Mouse (Mus musculus) hindbrain, embryonic 16.5 days (tissue): Measurements from ENCODE around the gene Reg1. TPM values are rescaled to one million over a fixed set of nuclear protein-coding genes. Genes with fewer than 3 reads are reported as not detected.

Source experiments
- ATAC-seq: fragments of 200-750 bp; cut with Nextera tagmentation; 2 replicates; pipeline ENCODE4 v1.8.0; 2017; ENCODE audit warnings: moderate TSS enrichment, moderate library complexity
- H3K27ac ChIP-seq: fragments of 300-500 bp; sonication (generic); 2 replicates; pipeline ENCODE4 v1.5.1; 2014; ENCODE audit warnings: low read depth, mild to moderate bottlenecking, control low read depth, low read length, moderate library complexity
- H3K27me3 ChIP-seq: fragments of 300-500 bp; sonication (generic); replicated peaks from 2 replicates; pipeline ENCODE4 v1.6.1; 2014; ENCODE audit warnings: low read length; ENCODE audit not compliant: control insufficient read depth, insufficient read depth
- H3K36me3 ChIP-seq: fragments of 300-500 bp; sonication (generic); 2 replicates; pipeline ENCODE4 v1.6.1; 2014; ENCODE audit warnings: mild to moderate bottlenecking, low read length, moderate library complexity, mixed read lengths; ENCODE audit not compliant: control insufficient read depth, insufficient read depth
- H3K4me1 ChIP-seq: fragments of 300-500 bp; sonication (generic); 2 replicates; pipeline ENCODE4 v1.6.1; 2014; ENCODE audit warnings: low read depth, low read length; ENCODE audit not compliant: control insufficient read depth, insufficient read depth
- H3K4me2 ChIP-seq: fragments of 300-500 bp; sonication (generic); 2 replicates; pipeline ENCODE4 v1.6.1; 2014; ENCODE audit warnings: mild to moderate bottlenecking, low read length, control low read depth, moderate library complexity
- H3K4me3 ChIP-seq: fragments of 300-500 bp; sonication (generic); 2 replicates; pipeline ENCODE4 v1.5.1; 2014; ENCODE audit warnings: mild to moderate bottlenecking, low read length, control low read depth, moderate library complexity
- H3K9ac ChIP-seq: fragments of 300-500 bp; sonication (generic); 2 replicates; pipeline ENCODE4 v1.6.1; 2014; ENCODE audit warnings: low read depth, mild to moderate bottlenecking, control low read depth, low read length, moderate library complexity
- H3K9me3 ChIP-seq: fragments of 300-500 bp; sonication (generic); 2 replicates; pipeline ENCODE4 v1.6.1; 2014; ENCODE audit warnings: mild to moderate bottlenecking, low read length, moderate library complexity; ENCODE audit not compliant: control insufficient read depth
- WGBS: fragments of 180-500 bp; shearing (Covaris S2); extraction: QIAGEN DNeasy Blood & Tissue Kit; methylation state at CpG from one replicate; pipeline ENCODE4 v1.1.7; 2014; 5-methylcytosine and 5-hydroxymethylcytosine counted together
- polyA plus RNA-seq: library from polyadenylated mRNA; unstranded; fragments of >200 nt; fragmentation: Nextera tagmentation; extraction: Ambion mirVana; gene quantifications from 2 replicates; pipeline ENCODE4 v1.2.1, GENCODE M21; 2015

Gene Reg1
- polyA plus RNA-seq, 1 experiment from 2014 or later = not detected

DNA sequence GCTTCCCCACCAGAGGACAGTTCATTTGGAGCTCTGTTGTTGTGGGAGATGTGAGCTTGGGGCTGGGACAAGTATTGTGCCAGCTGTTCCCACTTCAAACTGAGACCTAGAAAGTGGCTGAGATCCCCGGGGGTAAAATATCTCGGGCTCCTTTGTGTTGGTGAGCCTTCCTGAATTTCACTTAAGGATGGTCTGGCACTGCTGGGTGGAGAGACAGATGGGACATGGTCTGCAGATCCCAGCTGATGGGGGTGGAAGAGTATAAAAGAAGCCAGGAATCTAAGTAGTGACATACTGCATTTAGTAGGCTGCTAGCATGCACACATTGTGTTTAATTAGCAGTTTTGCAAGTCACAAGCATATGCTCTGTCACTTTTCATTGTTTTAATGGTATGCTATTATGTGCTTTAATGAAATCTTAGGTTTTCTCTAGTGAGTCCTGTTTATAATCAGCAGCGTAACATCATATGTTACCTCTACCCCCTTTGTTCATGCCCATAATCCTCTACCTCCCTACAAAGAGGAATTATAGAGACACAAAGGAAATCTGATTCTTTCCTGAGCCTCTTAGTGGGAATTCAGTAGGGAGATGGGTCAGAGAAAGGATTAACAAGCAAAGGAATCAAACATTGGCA is 37.8 kb downstream of the Reg1 start:
- Histone ChIP-seq H3K36me3 (no peaks in the 10 kb centered on the region), H3K9ac (no peak overlapping the region), H3K4me2 (no peak overlapping the region), H3K27ac (no peak overlapping the region), H3K4me1 (no peaks in the 10 kb centered on the region), H3K9me3 (no peaks in the 10 kb centered on the region), H3K27me3 (no peaks in the 10 kb centered on the region), H3K4me3 (no peak overlapping the region)
- 41% methylated on average over 3 of the region's 3 CpGs for WGBS
- no peak; the same call in 1 of the 2 replicates for ATAC-seq

- no peaks in the 10 kb centered on the region for H3K36me3 ChIP-seq
- WGBS = 86% methylated on average over 2 of the region's 2 CpGs
- H3K9me3 ChIP-seq = no peaks in the 10 kb centered on the region
- H3K9ac ChIP-seq = no peak overlapping the region
- H3K4me2 ChIP-seq = no peak overlapping the region
- H3K27ac ChIP-seq = no peak overlapping the region
- no peak overlapping the region for H3K4me3 ChIP-seq
- no peaks in the 10 kb centered on the region for H3K4me1 ChIP-seq
- no peaks in the 10 kb centered on the region for H3K27me3 ChIP-seq
- ATAC-seq = no peak
These were observed 39.8 kb downstream of the Reg1 start for GRCm38 (mm10) chr6:78462360-78462759.

DNA sequence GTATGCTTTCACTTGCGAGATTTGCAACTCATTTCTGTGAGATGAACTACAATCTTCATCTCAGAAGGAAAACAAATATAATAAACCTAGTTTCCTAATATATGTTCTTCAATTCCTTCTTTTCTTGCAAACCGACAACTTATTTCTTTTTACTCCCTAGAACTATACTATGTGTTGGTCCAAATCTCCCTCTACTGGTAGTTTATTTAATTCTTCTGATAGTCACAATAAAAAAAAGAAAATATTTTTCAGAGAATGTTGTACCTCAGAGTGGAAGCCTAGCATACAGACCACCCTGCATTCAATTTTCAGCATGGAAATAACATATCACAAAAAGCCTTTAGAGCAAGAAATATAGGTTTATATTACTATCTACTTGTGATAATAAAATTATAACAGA is 40.8 kb downstream of the Reg1 start:
- ATAC-seq = no peak
- no peak overlapping the region for H3K4me2 ChIP-seq
- H3K4me3 ChIP-seq = no peak overlapping the region
- no peaks in the 10 kb centered on the region for H3K27me3 ChIP-seq
- H3K36me3 ChIP-seq = no peaks in the 10 kb centered on the region
- no peak overlapping the region for H3K27ac ChIP-seq
- no peaks in the 10 kb centered on the region for H3K4me1 ChIP-seq
- no peaks in the 10 kb centered on the region for H3K9me3 ChIP-seq
- WGBS = 83% methylated on average over 2 of the region's 2 CpGs
- no peak overlapping the region for H3K9ac ChIP-seq

DNA sequence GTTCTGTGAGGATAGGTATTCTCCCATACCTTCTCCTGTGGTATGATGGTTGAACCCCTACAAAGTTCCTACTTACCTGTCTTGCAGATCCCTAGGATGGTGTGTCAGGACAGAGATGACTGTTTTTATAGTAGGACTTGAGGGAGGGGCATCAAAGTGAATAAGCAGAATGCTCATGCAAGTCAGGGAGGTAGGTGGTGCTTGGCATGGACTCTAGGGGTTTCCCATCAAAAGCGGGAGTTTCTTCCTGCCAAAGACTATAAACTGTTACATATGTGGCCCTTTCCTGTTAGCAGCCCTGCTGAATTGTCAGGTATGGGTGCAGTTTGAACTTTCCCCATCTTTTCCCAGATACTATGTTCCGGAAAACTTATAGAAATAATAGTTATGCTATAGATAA is 46.3 kb downstream of the Reg1 start, which contains the start of gene Reg3g:
Gene Reg3g (minus strand): TSS at position 101 of the 400 bp plus-strand sequence.
- H3K9me3 ChIP-seq = no peaks in the 10 kb centered on the region
- 87% methylated on average over 2 of the region's 2 CpGs for WGBS
- H3K27me3 ChIP-seq = no peaks in the 10 kb centered on the region
- no peak within 1 kb of the TSS for H3K27ac ChIP-seq
- no peaks in the 10 kb centered on the region for H3K4me1 ChIP-seq
- H3K36me3 ChIP-seq = no peaks in the 10 kb centered on the region
- ATAC-seq = no peak
- no peak within 1 kb of the TSS for H3K9ac ChIP-seq
- H3K4me2 ChIP-seq = no peak within 1 kb of the TSS
- no peak within 1 kb of the TSS for H3K4me3 ChIP-seq

DNA sequence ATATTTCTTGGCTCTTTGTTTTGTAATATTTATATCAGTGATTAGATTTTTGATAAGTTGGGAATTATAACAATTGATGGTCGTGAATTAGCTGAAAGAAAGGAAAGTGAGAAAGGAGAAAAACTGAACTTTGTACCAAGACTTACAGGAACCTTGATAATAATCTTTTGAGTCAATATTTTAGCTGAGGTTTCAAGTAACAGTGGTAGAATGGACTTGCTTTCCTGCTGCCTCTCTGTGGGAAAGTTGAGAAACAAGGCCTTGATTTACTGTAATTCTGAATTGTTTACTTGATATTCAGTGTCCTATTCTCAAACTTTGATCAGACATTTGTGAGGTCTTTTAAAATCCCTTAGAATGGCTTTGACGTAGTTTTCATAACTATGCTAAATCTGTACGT is 46.8 kb downstream of the Reg1 start:
- 86% methylated on average over 3 of the region's 3 CpGs for WGBS
- H3K27ac ChIP-seq = no peak overlapping the region
- no peak overlapping the region for H3K4me3 ChIP-seq

More for the DNA sequence above, 46.8 kb downstream of the Reg1 start:
- H3K36me3 ChIP-seq = no peaks in the 10 kb centered on the region
- no peaks in the 10 kb centered on the region for H3K4me1 ChIP-seq
- no peaks in the 10 kb centered on the region for H3K9me3 ChIP-seq
- no peaks in the 10 kb centered on the region for H3K27me3 ChIP-seq
- no peak overlapping the region for H3K4me2 ChIP-seq
- ATAC-seq = no peak
- no peak overlapping the region for H3K9ac ChIP-seq

Other genes starting within 250 kb of the Reg1 start
- 5.3 and 5.5 TPM in 2 replicates for gene Reg3b, start 52.1 kb upstream of the Reg1 start, polyA plus RNA-seq
- not detected in 2 replicates for gene Reg3d, start 43.8 kb upstream of the Reg1 start, polyA plus RNA-seq
- not detected in 2 replicates for gene Reg3a, start 42.0 kb upstream of the Reg1 start, polyA plus RNA-seq
- gene Reg2, start 27.1 kb upstream of the Reg1 start, polyA plus RNA-seq = not detected in 2 replicates
- gene Reg3g, start 46.2 kb downstream of the Reg1 start, polyA plus RNA-seq = not detected in 2 replicates